Mouse (Mus musculus) CH12.LX (cell line): ENCODE data around the gene Pou5f1. TPM values are rescaled to one million over a fixed set of nuclear protein-coding genes. Genes with fewer than 3 reads are reported as not detected.

Source experiments
- DNase-seq: peaks from one replicate; pipeline ENCODE4 v3.0.0-alpha.2; 2013; ENCODE audit errors: extremely low read depth
- H3K27ac ChIP-seq: 2 replicates; pipeline ENCODE4 v1.5.1; 2012; ENCODE audit warnings: low read depth, mild to moderate bottlenecking, control low read depth, moderate library complexity; ENCODE audit not compliant: insufficient read depth
- H3K27me3 ChIP-seq: replicated peaks from 2 replicates; pipeline ENCODE3; 2012; ENCODE audit warnings: inconsistent platforms
- H3K36me3 ChIP-seq, 2 experiments: replicated peaks in 1 of 2; 2 replicates each; pipeline versions ENCODE3 to v1.6.1; 2012; ENCODE audit warnings: inconsistent platforms in 1 of 2, low read length in 1 of 2, mild to moderate bottlenecking in 1 of 2, mixed read lengths in 1 of 2, moderate library complexity in 1 of 2; ENCODE audit not compliant: control insufficient read depth in 1 of 2, insufficient read depth in 1 of 2
- H3K4me1 ChIP-seq, 2 experiments: 2 replicates each; pipeline ENCODE4 v1.6.1; 2012; ENCODE audit warnings: inconsistent platforms in 1 of 2, moderate library complexity in 1 of 2; ENCODE audit not compliant: insufficient read depth in 2 of 2, control insufficient read depth in 1 of 2
- H3K4me2 ChIP-seq: 2 replicates; pipeline ENCODE4 v1.6.1; 2012; ENCODE audit warnings: low read depth, mild to moderate bottlenecking, control low read depth; ENCODE audit not compliant: poor library complexity, insufficient read depth, severe bottlenecking
- H3K4me3 ChIP-seq, 3 experiments: fragments of 150-350 bp in 1 of 3; sonication (generic) in 1 of 3; replicated peaks in 1 of 3; 2 replicates each; pipeline versions ENCODE3 to v1.5.1; 2011 to 2012; ENCODE audit warnings: low read depth in 2 of 3, low read length in 2 of 3, mild to moderate bottlenecking in 2 of 3, moderate library complexity in 2 of 3, control low read depth in 1 of 3, improper control_type of control experiment in 1 of 3, inconsistent platforms in 1 of 3, mixed read lengths in 1 of 3; ENCODE audit not compliant: poor library complexity in 1 of 3
- H3K79me2 ChIP-seq: replicated peaks from 2 replicates; pipeline ENCODE4 v1.6.1; 2012; ENCODE audit warnings: mild to moderate bottlenecking, moderate library complexity; ENCODE audit not compliant: control insufficient read depth, poor library complexity, insufficient read depth, severe bottlenecking; ENCODE audit errors: extremely low read depth
- H3K9ac ChIP-seq: 2 replicates; pipeline ENCODE4 v1.6.1; 2012; ENCODE audit warnings: low read depth, mild to moderate bottlenecking, control low read depth, moderate library complexity; ENCODE audit not compliant: insufficient read depth
- H3K9me3 ChIP-seq: replicated peaks from 2 replicates; pipeline ENCODE3; 2012; ENCODE audit warnings: low read length, inconsistent platforms, mixed read lengths
- CHD1 ChIP-seq: IDR thresholded peaks from 2 replicates; pipeline ENCODE4 v1.6.1; 2012; ENCODE audit warnings: low read depth, low read length, improper control_type of control experiment, inconsistent platforms
- CHD2 ChIP-seq: IDR thresholded peaks from 2 replicates; pipeline ENCODE4 v1.6.1; 2011; ENCODE audit warnings: low read length, improper control_type of control experiment
- E2F4 ChIP-seq: IDR thresholded peaks from 2 replicates; pipeline ENCODE4 v1.6.1; 2011; ENCODE audit warnings: low read depth, low read length, improper control_type of control experiment; ENCODE audit not compliant: insufficient replicate concordance
- EP300 ChIP-seq: IDR thresholded peaks from 2 replicates; pipeline ENCODE4 v1.6.1; 2011; ENCODE audit warnings: low read length, improper control_type of control experiment
- GABPA ChIP-seq: IDR thresholded peaks from 2 replicates; pipeline ENCODE4 v1.6.1; 2012; ENCODE audit warnings: low read depth, low read length, improper control_type of control experiment, inconsistent platforms; ENCODE audit not compliant: insufficient replicate concordance
- IRF4 ChIP-seq: IDR thresholded peaks from 2 replicates; pipeline ENCODE4 v1.6.1; 2014; ENCODE audit warnings: low read depth, mild to moderate bottlenecking, inconsistent platforms, low read length, improper control_type of control experiment
- MEF2A ChIP-seq: IDR thresholded peaks from 2 replicates; pipeline ENCODE4 v1.6.1; 2014; ENCODE audit warnings: low read depth, mild to moderate bottlenecking, inconsistent platforms, low read length, improper control_type of control experiment, borderline replicate concordance
- MYC ChIP-seq: IDR thresholded peaks from 2 replicates; pipeline ENCODE4 v1.6.1; 2011; ENCODE audit warnings: low read depth, mild to moderate bottlenecking, improper control_type of control experiment, low read length
- POLR2A ChIP-seq: IDR thresholded peaks from 2 replicates; pipeline ENCODE4 v1.6.1; 2011; ENCODE audit warnings: low read depth, mild to moderate bottlenecking, improper control_type of control experiment, low read length
- SIN3A ChIP-seq: IDR thresholded peaks from 2 replicates; pipeline ENCODE4 v1.6.1; 2012; ENCODE audit warnings: low read length, improper control_type of control experiment, inconsistent platforms
- TBP ChIP-seq: conservative IDR thresholded peaks from 2 replicates; pipeline ENCODE4 v1.6.1; 2011; ENCODE audit warnings: low read depth, low read length, improper control_type of control experiment
- TCF12 ChIP-seq: IDR thresholded peaks from 2 replicates; pipeline ENCODE4 v1.6.1; 2014; ENCODE audit warnings: low read depth, mild to moderate bottlenecking, inconsistent platforms, low read length, improper control_type of control experiment
- ZC3H11A ChIP-seq: IDR thresholded peaks from 2 replicates; pipeline ENCODE4 v1.6.1; 2012; ENCODE audit warnings: low read depth, mild to moderate bottlenecking, inconsistent platforms, low read length, improper control_type of control experiment
- ZMIZ1 ChIP-seq: IDR thresholded peaks from 2 replicates; pipeline ENCODE4 v1.6.1; 2012; ENCODE audit warnings: low read depth, mild to moderate bottlenecking, inconsistent platforms, low read length, improper control_type of control experiment
- ZNF384 ChIP-seq: IDR thresholded peaks from 2 replicates; pipeline ENCODE4 v1.6.1; 2012; ENCODE audit warnings: low read depth, low read length, improper control_type of control experiment, inconsistent platforms
- dilution Hi-C: fragments of 300-500 bp; cut with MboI; formaldehyde crosslinking; loops from 2 replicates; pipeline ENCODE4 v1.14.3; 2020; ENCODE audit warnings: low sequenced_read_pairs; ENCODE audit not compliant: extremely low pct_unique_long_range_greater_than_20kb, extremely low pct_ligation_motif_present
- in situ Hi-C: fragments of 300-500 bp; cut with MboI; formaldehyde crosslinking; loops from 3 replicates; pipeline ENCODE4 v1.14.3; 2019; ENCODE audit warnings: low sequenced_read_pairs, low pct_ligation_motif_present, low pct_unique_long_range_greater_than_20kb, mixed read lengths
- polyA plus RNA-seq: library from polyadenylated mRNA; unstranded; fragments of >175 nt; gene quantifications from 2 replicates; pipeline ENCODE4 v1.2.1, GENCODE M21; 2012; ENCODE audit warnings: low read depth; ENCODE audit not compliant: insufficient read length
- total RNA-seq, 2 experiments: library from RNA; depleted of rRNA; stranded (reverse); fragments of 300-350 nt in 1 of 2; fragments of >200 nt in 1 of 2; gene quantifications; 2 replicates each; pipeline ENCODE4 v1.2.3; 2012 to 2014

Gene Pou5f1
- total and polyA plus RNA-seq, 3 experiments = 0.13 TPM; not detected in 2

- H3K27ac ChIP-seq = no peak overlapping the region
- no peaks in the 10 kb centered on the region for H3K9me3 ChIP-seq
- TF ChIP-seq TBP = no peak
- no peak for TF ChIP-seq MYC
- TF ChIP-seq ZC3H11A = no peak
- no peak for TF ChIP-seq CHD1
- no peak for TF ChIP-seq EP300
- no peak for TF ChIP-seq ZNF384
- no peak for TF ChIP-seq MEF2A
- dilution Hi-C loops = no loop called here
- H3K9ac ChIP-seq = no peak overlapping the region
- H3K36me3 ChIP-seq = no peaks in the 10 kb centered on the region
- no peak for DNase-seq
- no peak overlapping the region for H3K4me2 ChIP-seq
- H3K4me3 ChIP-seq = no peak overlapping the region
- H3K27me3 ChIP-seq = peaks cover 9% of the 10 kb centered on the region
- peaks cover 0 to 7% of the 10 kb centered on the region in 2 experiments; a peak in 2 of 4 replicates for H3K4me1 ChIP-seq
- in situ Hi-C loops = no loop called here
- no peaks in the 10 kb centered on the region for H3K79me2 ChIP-seq
Observed at GRCm38 (mm10) chr17:35503849-35504248, 2.0 kb upstream of the Pou5f1 start.

GRCm38 (mm10) chr17:35504628-35505481 is 963 bp upstream of the Pou5f1 start:
- dilution Hi-C loops = no loop called here
- Histone ChIP-seq H3K4me3 (no peak overlapping the region), H3K27me3 (peaks cover 7% of the 10 kb centered on the region), H3K27ac (no peak overlapping the region), H3K4me1 (peaks cover 0 to 17% of the 10 kb centered on the region in 2 experiments; a peak in 2 of 4 replicates), H3K4me2 (no peak overlapping the region), H3K36me3 (no peaks in the 10 kb centered on the region), H3K9ac (no peak overlapping the region), H3K9me3 (no peaks in the 10 kb centered on the region), H3K79me2 (no peaks in the 10 kb centered on the region)
- no peak for TF ChIP-seq SIN3A
- no peak for TF ChIP-seq TCF12
- no peak for TF ChIP-seq ZC3H11A
- TF ChIP-seq IRF4 = no peak
- no peak for TF ChIP-seq GABPA
- TF ChIP-seq CHD1 = no peak
- TF ChIP-seq ZNF384 = no peak
- TF ChIP-seq POLR2A = no peak
- no peak for TF ChIP-seq CHD2
- TF ChIP-seq E2F4 = no peak
- no peak for TF ChIP-seq ZMIZ1
- DNase-seq = no peak
- in situ Hi-C loops = no loop called here
